Mouse (Mus musculus): ENCODE measurements around the gene Dlst. TPM values are rescaled to one million over a fixed set of nuclear protein-coding genes. Genes with fewer than 3 reads are reported as not detected.
A peak's percentile ranks its signal among the peaks of the same experiment; 100 is the strongest.

Gene Dlst
- polyA plus RNA-seq, 1 experiment from 2014 or later, result 106 TPM

GRCm38 (mm10) chr12:85170284-85170947, 59.8 kb downstream of the Dlst start:
- no peak overlapping the region for H3K9ac ChIP-seq
- H3K9me3 ChIP-seq (replicated peaks), result no peaks in the 10 kb centered on the region
- peak overlapping the region; percentile 28; the same call in 1 of the 2 replicates for H3K27ac ChIP-seq (replicated peaks)
- H3K4me3 ChIP-seq (replicated peaks), result no peak overlapping the region
- H3K4me2 ChIP-seq (replicated peaks), result no peak overlapping the region
- 82% methylated on average over 11 of the region's 11 CpGs for WGBS
- no peaks in the 10 kb centered on the region for H3K36me3 ChIP-seq
- no peak for ATAC-seq (ENCODE audit: insufficient number of reproducible peaks, low FRiP score, low TSS enrichment, low read depth)
- H3K27me3 ChIP-seq, result no peaks in the 10 kb centered on the region; the same call in 1 of the 2 replicates
- peaks cover 46% of the 10 kb centered on the region for H3K4me1 ChIP-seq

GRCm38 (mm10) chr12:85170948-85171307, 60.3 kb downstream of the Dlst start:
- H3K4me3 ChIP-seq (replicated peaks), result no peak overlapping the region
- H3K4me1 ChIP-seq, result peaks cover 51% of the 10 kb centered on the region
- no peak for ATAC-seq (ENCODE audit: insufficient number of reproducible peaks, low FRiP score, low TSS enrichment, low read depth)
- WGBS, result 56% methylated on average over 3 of the region's 3 CpGs
- no peaks in the 10 kb centered on the region for H3K9me3 ChIP-seq (replicated peaks)
- H3K4me2 ChIP-seq (replicated peaks), result no peak overlapping the region
- H3K27ac ChIP-seq (replicated peaks), result no peak overlapping the region
- no peaks in the 10 kb centered on the region for H3K36me3 ChIP-seq
- no peaks in the 10 kb centered on the region; the same call in 1 of the 2 replicates for H3K27me3 ChIP-seq
- no peak overlapping the region for H3K9ac ChIP-seq

- no peak overlapping the region for H3K27ac ChIP-seq (replicated peaks)
- WGBS, result 50% methylated on average over 7 of the region's 7 CpGs
- ATAC-seq (ENCODE audit: insufficient number of reproducible peaks, low FRiP score, low TSS enrichment, low read depth), result no peak
- no peak overlapping the region for H3K4me3 ChIP-seq (replicated peaks)
- H3K27me3 ChIP-seq, result no peaks in the 10 kb centered on the region; the same call in 1 of the 2 replicates
- H3K4me1 ChIP-seq, result peaks cover 68% of the 10 kb centered on the region
- H3K36me3 ChIP-seq, result no peaks in the 10 kb centered on the region
- H3K4me2 ChIP-seq (replicated peaks), result 0 out of 2 replicates have a peak overlapping the region, but pooled peaks have one; percentile 6
- H3K9me3 ChIP-seq (replicated peaks), result no peaks in the 10 kb centered on the region
- H3K9ac ChIP-seq, result no peak overlapping the region
These were observed 63.4 kb downstream of the Dlst start for GRCm38 (mm10) chr12:85174016-85174415.

DNA sequence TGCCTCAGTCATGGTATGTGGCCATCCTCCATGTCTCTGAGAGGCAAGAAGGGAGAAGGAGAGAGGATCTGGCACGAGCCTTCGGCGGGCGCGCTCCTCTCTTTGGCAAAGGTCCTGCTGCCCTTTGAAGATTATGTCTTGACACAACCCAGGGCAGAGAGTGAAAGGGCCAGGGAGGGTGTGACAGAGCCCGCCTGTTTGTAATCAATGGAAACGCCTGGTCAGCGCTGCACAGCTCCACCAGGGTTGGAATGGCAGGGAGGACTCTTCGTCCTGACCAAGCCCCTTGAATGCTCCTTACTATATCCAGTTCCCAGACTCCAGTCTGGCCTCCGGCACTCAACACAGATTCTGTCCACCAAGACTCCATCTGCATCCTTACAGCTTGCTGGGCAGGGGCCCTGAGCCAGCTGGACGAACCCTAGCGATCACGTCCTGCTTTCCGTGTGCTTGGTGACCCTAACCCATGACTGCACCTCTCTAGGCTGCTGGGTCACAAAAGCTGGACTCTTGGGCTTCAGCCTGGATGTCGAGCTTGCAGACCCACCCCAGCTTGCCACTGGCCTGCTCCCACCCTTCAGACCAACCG, 64.5 kb downstream of the Dlst start:
- no peak for ATAC-seq (ENCODE audit: insufficient number of reproducible peaks, low FRiP score, low TSS enrichment, low read depth)
- H3K9me3 ChIP-seq (replicated peaks), result no peaks in the 10 kb centered on the region

DNA sequence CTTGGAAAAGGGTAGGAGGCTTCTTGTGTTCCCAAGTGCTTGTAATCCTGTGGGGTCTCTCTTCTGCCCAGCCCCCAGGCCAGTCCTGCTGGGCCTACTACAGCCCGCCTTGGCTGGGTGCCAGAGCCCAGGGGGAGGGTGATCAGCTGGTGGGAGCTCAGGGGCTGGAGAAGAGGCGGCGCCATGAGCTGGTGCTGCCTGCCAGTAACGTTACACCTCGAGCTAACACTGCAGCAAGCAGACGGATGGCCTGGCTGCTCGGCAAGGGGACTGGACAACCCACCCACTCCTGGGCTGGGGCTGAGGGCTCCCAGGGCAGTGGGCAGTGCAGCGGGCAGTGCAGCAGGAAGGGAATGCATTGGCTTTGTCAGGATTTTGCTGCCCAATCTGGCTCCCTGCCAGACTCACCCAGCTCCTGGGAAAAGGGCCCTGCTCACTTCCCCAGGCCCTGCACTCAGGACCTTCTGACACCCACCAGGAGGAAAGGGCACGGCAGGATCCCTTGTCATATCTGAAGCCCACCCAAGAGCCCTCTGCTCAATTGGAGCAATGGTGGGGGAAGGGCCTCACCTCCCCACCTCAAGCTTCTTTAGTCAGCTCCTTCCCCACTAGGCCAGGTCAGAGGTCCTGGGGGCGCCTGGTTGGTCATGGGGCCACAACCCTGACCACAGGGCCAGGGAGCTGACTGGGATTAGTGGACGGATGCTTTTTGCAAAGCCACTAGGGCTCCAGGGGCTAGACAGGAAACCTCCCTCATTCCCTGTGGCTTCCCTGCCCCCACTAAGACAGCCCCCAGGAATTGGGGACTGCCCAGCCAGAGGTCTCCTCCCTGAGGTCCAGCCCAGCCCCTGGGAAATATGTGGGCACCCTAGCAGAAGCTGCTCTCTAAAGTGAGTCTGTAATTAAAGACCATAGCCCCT, 65.6 kb downstream of the Dlst start:
- Histone ChIP-seq H3K4me1 (peaks cover 46% of the 10 kb centered on the region), H3K27me3 (no peaks in the 10 kb centered on the region; the same call in 1 of the 2 replicates), H3K36me3 (no peaks in the 10 kb centered on the region), H3K27ac (replicated peaks) (0 out of 2 replicates have a peak overlapping the region, but pooled peaks have one; percentile 8), H3K9ac (no peak overlapping the region), H3K4me3 (replicated peaks) (peak overlapping the region; percentile 42), H3K9me3 (replicated peaks) (no peaks in the 10 kb centered on the region), H3K4me2 (replicated peaks) (peak overlapping the region; percentile 80)
- 18% methylated on average over 11 of the region's 11 CpGs for WGBS
- ATAC-seq (ENCODE audit: insufficient number of reproducible peaks, low FRiP score, low TSS enrichment, low read depth), result peak; percentile 69

More for the DNA sequence above, 64.5 kb downstream of the Dlst start:
- no peaks in the 10 kb centered on the region for H3K36me3 ChIP-seq
- H3K4me3 ChIP-seq (replicated peaks), result peak overlapping the region; percentile 42
- no peak overlapping the region for H3K27ac ChIP-seq (replicated peaks)
- H3K27me3 ChIP-seq, result no peaks in the 10 kb centered on the region; the same call in 1 of the 2 replicates
- peaks cover 56% of the 10 kb centered on the region for H3K4me1 ChIP-seq
- WGBS, result 44% methylated on average over 16 of the region's 16 CpGs
- peak overlapping the region; percentile 80 for H3K4me2 ChIP-seq (replicated peaks)
- H3K9ac ChIP-seq, result no peak overlapping the region

DNA sequence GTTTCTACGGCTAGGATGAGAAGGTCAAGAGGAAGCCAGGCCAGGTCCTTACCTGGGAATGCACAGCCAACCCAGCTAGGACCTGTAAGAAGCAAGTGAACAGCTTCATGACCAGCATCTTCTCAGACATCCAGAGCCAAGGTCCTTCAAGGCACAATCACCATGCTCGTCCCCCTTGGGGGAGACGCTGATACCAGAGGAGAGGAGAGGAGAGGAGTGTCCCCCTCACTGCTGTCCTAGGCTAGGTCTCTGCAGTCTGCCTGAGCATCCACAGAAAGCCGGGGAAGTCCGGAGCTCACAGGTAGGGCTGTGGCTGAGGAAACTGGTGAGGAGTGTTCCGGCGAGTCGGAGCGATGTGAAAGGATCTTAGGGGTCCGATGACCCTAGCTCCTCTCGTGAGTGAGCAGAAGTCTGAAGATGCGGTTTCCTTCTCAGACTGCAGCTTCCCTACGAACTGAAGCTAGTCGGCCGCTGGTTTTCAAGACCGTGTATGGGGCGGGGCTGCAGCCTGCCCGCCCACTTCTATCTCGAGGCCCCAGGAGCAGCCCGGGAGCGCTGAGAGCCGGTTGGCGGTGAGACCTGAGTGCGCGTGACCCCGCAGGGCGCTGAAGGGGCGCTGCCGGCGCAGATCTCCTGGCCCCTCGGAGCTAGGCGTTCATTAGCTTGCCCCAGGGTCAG, 66.4 kb downstream of the Dlst start:
- H3K4me2 ChIP-seq (replicated peaks), result peak overlapping the region; percentile 80
- no peaks in the 10 kb centered on the region; the same call in 1 of the 2 replicates for H3K27me3 ChIP-seq
- peak overlapping the region; percentile 42 for H3K4me3 ChIP-seq (replicated peaks)
- WGBS, result 2% methylated on average over 32 of the region's 32 CpGs
- H3K9me3 ChIP-seq (replicated peaks), result no peaks in the 10 kb centered on the region
- ATAC-seq (ENCODE audit: insufficient number of reproducible peaks, low FRiP score, low TSS enrichment, low read depth), result peak; percentile 64; the same call in 1 of the 2 replicates
- H3K36me3 ChIP-seq, result no peaks in the 10 kb centered on the region
- no peak overlapping the region; the same call in none of the 2 replicates for H3K9ac ChIP-seq
- H3K4me1 ChIP-seq, result peaks cover 50% of the 10 kb centered on the region
- no peak overlapping the region; the same call in 1 of the 2 replicates for H3K27ac ChIP-seq (replicated peaks)

- peak within 1 kb of the TSS; percentile 42 for H3K4me3 ChIP-seq (replicated peaks)
- WGBS, result 77% methylated on average over 10 of the region's 10 CpGs
- no peak for ATAC-seq (ENCODE audit: insufficient number of reproducible peaks, low FRiP score, low TSS enrichment, low read depth)
- peaks cover 4% of the 10 kb centered on the region; the same call in 1 of the 2 replicates for H3K27me3 ChIP-seq
- peak within 1 kb of the TSS; percentile 80 for H3K4me2 ChIP-seq (replicated peaks)
- H3K9me3 ChIP-seq (replicated peaks), result no peaks in the 10 kb centered on the region
- no peaks in the 10 kb centered on the region for H3K36me3 ChIP-seq
- H3K9ac ChIP-seq, result no peak within 1 kb of the TSS; the same call in none of the 2 replicates
- H3K4me1 ChIP-seq, result peaks cover 58% of the 10 kb centered on the region
- no peak within 1 kb of the TSS; the same call in 1 of the 2 replicates for H3K27ac ChIP-seq (replicated peaks)
These were observed 67.2 kb downstream of the Dlst start, which contains the start of gene Pgf for GRCm38 (mm10) chr12:85177740-85178239. Gene Pgf (minus strand): TSS chr12:85177790.

GRCm38 (mm10) chr12:85178294-85178693, 67.7 kb downstream of the Dlst start:
- no peaks in the 10 kb centered on the region for H3K9me3 ChIP-seq (replicated peaks)
- 65% methylated on average over 2 of the region's 2 CpGs for WGBS
- H3K9ac ChIP-seq, result no peak overlapping the region
- H3K4me2 ChIP-seq (replicated peaks), result no peak overlapping the region
- H3K36me3 ChIP-seq, result no peaks in the 10 kb centered on the region
- peaks cover 62% of the 10 kb centered on the region for H3K4me1 ChIP-seq
- no peak overlapping the region for H3K27ac ChIP-seq (replicated peaks)
- no peak overlapping the region for H3K4me3 ChIP-seq (replicated peaks)
- no peak for ATAC-seq (ENCODE audit: insufficient number of reproducible peaks, low FRiP score, low TSS enrichment, low read depth)
- H3K27me3 ChIP-seq, result peaks cover 4% of the 10 kb centered on the region; the same call in 1 of the 2 replicates

DNA sequence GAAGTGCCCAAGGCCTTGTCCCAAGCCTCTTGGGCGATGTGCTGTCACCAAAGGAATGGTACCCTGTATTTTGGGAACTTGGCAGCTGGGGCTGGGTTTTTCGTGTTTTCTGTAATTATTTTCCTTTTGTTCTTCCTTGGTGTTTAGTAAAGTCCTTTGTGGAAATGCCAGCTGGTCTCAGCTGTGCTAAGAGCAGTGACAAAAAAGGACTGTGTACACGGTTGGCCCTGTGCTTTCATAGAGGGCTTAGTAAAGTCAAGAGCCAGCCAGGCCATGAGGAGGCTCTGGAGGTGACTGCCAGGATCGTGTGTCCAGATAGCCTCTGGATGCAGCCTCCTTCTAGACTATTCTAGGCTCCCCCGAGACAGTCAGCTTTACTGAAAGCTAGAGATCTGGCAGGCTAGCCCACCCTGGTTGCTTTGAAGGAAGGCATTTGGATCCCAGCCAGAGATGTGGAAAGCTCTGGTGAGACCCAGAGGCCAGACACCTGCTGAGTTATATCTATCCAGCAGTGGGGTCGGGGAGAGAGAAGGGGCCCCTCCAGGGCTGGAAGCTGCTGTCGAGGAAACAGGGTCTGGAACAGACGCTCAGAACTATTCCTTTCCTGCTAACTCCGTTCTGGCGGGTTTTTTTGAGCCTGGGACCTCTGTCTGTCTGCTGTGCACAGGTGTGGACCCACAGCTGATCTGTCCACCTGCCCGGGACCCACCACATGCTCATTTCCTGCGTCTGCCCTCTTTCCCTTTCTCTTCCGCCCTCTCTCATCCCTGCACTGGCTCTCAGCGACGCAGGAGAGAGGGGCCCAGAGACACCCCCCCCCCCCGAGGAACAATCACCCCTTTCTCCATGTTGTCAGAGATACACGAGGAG, 71.1 kb downstream of the Dlst start:
- no peak overlapping the region for H3K9ac ChIP-seq
- no peaks in the 10 kb centered on the region for H3K36me3 ChIP-seq
- peaks cover 35% of the 10 kb centered on the region for H3K4me1 ChIP-seq
- no peak overlapping the region for H3K4me3 ChIP-seq (replicated peaks)
- H3K27ac ChIP-seq (replicated peaks), result peak overlapping the region; percentile 22; the same call in 1 of the 2 replicates
- no peaks in the 10 kb centered on the region for H3K9me3 ChIP-seq (replicated peaks)
- no peak for ATAC-seq (ENCODE audit: insufficient number of reproducible peaks, low FRiP score, low TSS enrichment, low read depth)
- peak overlapping the region; percentile 24; the same call in 1 of the 2 replicates for H3K4me2 ChIP-seq (replicated peaks)
- 12% methylated on average over 17 of the region's 17 CpGs for WGBS
- peaks cover 4% of the 10 kb centered on the region; the same call in 1 of the 2 replicates for H3K27me3 ChIP-seq

DNA sequence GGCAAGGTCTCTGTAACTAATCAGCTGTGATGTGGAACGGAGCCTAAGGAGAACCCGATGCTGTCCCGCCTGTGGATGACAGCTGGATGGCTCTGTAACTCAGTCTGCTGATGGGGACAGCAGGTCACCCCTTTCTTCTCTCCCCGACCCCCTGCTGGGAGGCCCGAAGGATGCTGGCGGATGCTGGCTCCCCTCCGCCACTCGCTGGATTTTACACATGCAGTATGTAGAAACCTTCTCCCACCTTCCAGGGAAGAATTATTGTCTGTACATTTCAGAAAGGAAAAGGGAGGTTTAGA, 71.7 kb downstream of the Dlst start:
- Histone ChIP-seq H3K9me3 (replicated peaks) (no peaks in the 10 kb centered on the region), H3K4me2 (replicated peaks) (peak overlapping the region; percentile 24; the same call in 1 of the 2 replicates), H3K27me3 (peaks cover 4% of the 10 kb centered on the region; the same call in 1 of the 2 replicates), H3K27ac (replicated peaks) (no peak overlapping the region), H3K4me1 (peaks cover 29% of the 10 kb centered on the region), H3K4me3 (replicated peaks) (no peak overlapping the region), H3K9ac (no peak overlapping the region), H3K36me3 (no peaks in the 10 kb centered on the region)
- WGBS, result 9% methylated on average over 8 of the region's 8 CpGs
- no peak for ATAC-seq (ENCODE audit: insufficient number of reproducible peaks, low FRiP score, low TSS enrichment, low read depth)

Measured in embryonic facial prominence, embryonic 15.5 days (tissue).